Mouse (Mus musculus) MEL-GATA-1-ER (cell line): ENCODE data around the gene Cldn9.

Experiments used
- DNase-seq: peaks from one replicate; pipeline ENCODE4 v3.0.0-alpha.2; 2012; ENCODE audit warnings: low read depth; ENCODE audit errors: extremely low read depth

The Cldn9 gene

DNA sequence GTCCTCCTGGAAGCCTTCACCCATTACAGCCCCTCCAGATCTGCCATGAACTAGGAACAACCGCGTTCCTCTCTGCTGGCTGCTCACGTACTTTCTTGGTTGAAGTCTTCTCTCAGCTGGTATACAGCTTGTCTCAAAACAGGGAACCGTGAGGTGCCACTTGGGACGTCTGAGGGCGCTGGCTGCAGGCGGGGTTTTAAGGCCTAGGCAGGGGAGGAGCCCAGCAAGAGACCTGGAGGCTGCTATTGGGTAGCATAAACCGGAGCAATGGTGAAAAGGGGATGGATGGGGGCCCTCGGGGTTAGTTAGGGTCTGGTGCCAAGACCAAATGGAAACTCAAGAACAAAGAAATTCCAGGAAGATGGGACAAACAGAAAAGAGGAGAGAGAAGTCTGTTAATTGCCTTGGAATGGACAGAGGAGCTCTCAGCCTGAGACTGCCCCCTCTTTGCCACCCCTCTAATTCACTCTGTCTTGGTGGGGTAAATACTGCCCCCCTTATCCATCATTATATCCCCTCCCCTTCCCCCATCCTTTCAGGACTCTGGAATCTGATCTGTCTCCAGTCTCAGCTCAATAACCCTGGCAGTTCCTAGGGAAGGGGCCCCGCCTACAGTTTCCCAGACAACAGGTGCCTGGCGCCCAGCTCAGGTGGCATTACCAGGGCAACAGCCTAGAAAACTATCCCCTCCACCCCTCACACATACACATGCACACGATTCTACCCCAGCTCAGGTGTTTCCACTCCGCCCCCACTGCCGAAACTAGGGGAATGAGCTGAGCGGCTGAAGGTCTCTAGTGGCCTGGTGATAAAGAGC, at the start of gene Cldn9:
Gene Cldn9 (minus strand): TSS at position 171 of the 817 bp plus-strand sequence.
- DNase-seq: no peak

DNA sequence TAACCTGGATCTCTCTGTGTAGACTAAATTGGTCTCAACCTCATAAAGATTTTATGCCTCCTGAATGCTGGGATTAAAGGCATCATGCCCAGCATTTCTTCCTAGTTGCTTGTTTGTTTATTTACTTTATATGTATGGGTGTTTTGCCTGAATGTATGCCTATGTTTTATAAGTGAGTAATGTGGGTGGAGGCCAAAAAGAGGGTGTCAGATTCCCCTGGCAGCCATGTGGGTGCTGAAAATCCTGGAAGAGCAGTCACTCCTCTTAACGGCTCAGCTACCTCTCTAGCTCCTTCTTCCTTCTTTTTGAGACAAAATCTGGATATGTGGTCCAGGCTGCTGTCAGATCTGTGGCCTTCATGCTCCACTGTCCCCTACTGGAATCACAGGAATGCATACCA, 46.6 kb upstream of the Cldn9 start:
- DNase-seq: no peak

DNA sequence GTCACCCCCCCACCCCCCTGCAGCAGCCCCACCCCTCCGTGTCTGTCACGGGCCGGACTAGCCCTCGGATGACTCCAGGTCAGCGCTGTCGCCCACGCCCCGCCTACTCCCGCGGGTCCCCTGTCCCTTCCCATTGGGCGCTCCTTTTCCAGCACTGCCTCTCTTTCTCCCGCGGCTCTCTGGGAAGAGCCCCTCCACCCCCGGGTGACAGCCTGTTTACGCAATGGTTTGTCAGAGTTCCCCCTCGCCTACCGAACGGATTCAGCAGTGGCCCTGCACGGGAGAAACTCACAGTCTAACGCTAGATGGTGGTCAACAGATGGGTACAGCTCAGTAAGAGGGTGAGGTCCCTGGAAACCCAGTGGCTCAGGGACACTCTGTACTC, 42.9 kb upstream of the Cldn9 start:
- peak; percentile 46 for DNase-seq

DNA sequence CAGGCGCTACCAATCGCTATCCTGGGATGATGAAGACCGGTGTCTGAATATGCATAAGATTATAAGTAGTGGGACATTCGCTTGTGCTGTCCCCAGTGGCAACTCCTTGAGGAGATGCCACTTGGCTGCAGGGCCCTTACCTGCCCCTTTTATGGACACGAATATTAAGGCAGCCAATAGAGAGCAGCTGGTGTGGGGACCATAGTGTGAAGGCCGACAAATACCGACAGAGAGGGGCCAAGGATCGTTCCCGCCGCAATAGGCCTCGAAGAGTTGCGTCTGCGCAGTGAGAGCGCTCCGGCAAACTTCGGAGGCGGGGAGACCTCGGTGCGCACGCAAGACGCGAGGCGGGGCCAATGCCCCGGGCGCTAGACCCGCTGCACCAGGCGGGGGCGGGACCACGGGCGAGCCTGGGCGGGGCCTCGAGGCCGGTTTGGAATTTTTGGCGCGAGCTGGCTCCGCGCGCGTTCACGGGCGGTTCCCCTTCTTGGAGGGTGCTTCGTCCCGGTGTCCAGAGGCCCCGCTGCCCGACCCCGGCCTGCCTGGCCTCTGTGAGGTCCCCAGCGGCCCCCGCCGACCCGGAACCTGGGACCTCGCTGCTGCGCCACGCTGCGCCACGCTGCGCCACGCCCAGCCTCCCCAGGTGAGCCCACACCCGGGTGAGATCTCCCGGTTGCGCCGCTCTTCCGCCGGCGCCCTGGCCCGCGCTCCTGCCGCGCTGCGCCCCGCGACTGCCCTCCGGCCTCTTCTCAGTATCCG, 42.4 kb upstream of the Cldn9 start, which contains the start of gene Pkmyt1:
Gene Pkmyt1 (plus strand): TSS at position 338 of the 759 bp plus-strand sequence.
- peak; percentile 76 for DNase-seq

DNA sequence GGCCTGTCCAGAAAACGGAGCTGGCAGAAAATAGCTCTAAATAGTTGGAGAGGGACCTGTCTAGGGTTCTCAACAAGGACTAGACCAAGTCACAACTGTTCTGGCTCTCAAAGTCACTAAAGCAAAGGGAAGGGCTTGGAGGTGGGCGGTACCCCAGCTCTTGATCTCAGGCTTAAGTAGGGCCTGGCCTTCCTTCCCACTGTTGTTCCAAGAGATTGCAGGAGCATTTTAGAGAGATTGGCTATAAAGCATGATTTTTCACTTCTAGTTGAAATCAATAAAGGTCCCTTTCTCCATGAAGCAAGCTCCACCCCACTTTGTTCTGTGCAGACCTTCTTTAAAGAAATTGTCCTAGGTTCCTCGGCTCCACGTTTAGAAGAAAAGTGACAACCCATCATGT, 41.7 kb upstream of the Cldn9 start:
- peak; percentile 46 for DNase-seq

DNA sequence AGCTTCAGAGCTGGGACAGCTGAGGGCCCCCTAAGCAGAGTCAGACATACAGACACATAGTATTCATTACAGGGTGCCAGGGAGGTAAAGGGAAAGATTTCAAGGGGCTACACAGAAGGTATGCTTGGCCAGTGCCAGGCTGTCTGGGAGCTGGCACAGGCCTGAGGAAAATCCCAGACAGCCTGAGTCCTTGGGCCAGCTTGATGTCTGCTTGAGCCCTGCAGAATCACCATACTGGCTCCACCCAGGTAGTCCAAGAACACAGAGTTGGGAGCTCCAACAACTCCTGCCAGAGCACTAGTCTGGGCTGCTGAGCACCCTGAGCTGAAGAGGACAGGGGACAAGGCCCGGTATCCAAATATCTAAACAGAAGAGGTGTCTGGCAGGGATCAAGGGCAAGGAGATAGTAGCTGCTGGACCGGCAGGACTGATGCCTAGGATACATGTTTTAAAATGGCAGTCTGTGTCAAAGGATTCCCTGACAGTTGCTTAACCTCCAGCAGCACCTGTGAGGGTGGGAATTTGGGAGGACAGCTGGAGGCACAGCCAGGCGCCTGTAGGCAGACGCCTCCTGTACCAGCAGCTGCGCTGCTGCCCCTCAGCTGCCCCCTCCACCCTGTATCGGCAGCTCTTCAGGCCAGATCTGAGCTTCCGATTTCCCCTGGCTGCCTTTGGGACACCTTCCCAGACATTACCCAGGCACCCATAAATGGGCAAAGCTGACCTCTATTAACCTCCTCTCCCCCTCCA, 38.7 kb upstream of the Cldn9 start, which contains the start of gene 1520401A03Rik:
Gene 1520401A03Rik (minus strand): TSS at position 408 of the 750 bp plus-strand sequence.
- no peak for DNase-seq

DNA sequence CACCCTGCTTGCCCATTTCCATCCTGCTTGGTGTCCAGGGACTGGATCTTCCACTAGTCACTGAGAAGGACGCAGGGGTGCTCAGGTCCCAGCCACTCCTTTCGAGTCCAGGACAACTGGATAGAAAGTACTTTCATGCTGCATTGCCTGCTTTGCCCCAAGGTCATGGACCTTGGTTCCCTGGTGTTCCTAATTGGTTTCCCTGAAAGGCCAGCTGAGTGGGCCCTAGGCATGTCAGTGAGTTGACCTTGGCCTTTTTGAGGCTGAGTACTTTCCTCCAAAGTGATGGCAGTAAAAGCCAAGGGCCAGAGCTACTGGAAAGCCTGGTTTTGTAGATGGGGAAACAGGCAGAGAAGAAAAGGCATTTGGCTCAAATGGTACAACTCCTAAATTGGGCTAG, 38.1 kb upstream of the Cldn9 start:
- no peak for DNase-seq

DNA sequence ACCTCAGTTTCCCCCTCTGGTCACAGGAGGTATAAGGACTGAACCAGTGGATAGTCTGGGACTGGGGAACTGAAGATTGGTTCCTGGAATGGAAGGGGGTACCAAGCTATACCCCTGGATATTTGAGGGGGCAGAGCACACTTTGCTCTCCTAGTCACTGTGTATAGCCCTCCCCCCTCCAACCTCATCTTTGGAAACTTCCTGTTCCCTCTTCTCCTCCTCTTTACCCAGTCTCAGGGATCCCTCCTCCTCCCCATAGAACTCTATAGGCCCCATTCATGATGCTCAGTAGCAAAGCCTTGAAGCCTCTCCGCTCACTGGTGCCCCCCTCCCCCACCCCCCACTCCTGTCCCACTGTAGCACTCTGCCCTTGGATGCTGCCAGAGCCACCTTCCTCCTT, 35.6 kb upstream of the Cldn9 start:
- no peak for DNase-seq

DNA sequence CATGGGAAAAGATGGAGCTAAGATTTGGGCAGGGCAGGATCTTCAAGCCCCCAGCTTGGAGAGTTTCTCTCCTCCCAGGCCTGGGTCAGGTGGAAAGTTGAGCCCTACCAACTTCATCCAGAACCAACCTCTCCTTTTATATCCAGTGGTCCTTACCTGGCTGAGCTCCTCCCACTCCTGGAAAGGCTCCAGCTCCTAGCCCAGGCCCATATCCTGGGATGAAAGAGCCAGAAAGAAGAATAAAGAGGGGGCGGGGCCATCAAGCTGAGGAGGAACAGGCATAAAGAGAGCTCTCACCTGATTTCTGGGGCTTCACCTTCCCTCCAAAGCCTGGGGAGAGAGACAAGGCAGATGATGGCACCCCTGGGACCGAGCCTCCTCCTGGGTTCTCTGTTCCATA, 33.2 kb upstream of the Cldn9 start:
- DNase-seq: no peak

DNA sequence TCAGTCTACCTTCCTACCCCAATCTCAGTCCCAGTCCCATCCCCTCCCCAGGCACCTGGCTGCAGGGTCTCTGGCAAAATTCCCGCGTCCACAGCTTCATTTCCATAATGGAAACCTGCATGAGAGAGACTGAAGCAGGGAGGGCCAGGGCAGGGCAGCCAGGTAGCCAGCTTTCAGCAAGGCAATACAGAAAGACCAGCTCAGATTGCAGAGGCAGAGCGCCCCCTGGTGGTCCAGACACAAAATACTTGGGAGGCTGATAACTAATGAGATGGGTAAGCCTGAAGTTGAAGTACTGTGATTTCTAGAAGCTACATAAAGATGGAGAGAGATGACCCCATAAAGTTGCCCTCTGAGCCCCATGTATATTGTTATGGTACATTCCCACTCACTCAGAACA, 22.4 kb upstream of the Cldn9 start:
- peak; percentile 35 for DNase-seq

DNA sequence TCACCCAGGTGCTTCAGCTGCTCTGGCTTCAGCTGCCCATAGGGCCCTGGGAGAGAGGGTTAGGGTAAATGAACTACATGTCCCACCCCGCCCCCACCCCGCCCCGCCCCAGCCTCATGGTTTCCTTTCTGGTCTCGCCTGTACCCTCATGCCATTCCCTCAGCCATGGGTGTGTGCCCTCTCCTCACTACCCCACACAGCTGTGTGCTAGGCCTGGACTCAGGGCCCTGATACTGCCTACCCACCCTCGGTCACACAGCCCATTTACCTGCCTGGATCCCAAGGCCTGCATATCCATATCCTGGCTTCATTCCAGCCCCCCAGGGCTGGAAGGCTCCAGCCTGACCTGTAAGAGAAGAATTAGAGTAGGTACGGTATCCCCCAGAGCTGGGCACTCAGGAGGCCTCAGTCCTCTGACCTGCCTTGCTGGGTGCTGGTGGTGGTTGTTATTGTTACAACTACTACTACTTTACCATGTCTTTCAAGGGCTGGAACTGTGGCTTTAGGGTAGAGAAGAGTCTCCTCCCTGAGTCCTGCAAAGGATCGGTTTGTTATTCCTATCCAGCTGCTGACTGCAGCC, 21.8 kb upstream of the Cldn9 start:
- no peak for DNase-seq

DNA sequence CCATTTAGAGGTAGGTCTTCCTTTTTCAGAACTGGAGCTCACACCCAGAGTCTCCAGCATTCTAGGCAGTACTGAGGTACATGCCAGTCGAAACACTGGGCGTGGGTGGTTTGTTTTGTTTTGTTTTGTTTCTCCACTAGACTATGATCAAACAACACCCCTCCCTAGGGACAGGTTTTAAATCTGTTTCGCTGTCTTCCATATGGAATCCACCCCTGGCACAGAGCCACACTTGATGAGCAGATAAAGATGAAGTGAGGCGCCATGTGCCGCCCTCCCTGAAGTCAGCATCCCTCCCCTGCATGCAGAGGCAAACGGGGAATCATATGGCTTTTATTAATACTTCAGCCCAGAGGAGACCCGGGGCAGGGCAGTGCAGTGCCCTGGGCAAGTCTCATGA, 20.9 kb upstream of the Cldn9 start:
- DNase-seq: no peak

DNA sequence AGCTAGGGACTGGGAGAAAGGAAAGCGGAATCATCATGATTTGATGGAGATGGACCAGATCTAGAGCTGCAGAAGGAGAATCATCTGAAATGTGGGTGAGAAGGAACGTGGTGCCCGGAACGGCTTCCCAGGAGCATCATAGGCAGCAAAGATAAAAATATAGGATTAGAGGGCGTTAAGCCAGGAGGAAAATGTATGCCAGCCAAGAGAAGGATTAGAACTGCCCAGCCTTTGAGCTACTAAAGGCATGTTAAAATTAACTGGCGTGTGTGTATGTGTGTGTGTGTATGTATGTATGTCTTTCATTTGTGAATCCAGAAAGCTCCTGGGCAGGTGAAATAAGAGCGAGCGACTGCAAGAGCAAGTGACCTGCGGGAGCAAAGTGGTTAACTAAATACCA, 19.5 kb upstream of the Cldn9 start:
- DNase-seq: no peak

DNA sequence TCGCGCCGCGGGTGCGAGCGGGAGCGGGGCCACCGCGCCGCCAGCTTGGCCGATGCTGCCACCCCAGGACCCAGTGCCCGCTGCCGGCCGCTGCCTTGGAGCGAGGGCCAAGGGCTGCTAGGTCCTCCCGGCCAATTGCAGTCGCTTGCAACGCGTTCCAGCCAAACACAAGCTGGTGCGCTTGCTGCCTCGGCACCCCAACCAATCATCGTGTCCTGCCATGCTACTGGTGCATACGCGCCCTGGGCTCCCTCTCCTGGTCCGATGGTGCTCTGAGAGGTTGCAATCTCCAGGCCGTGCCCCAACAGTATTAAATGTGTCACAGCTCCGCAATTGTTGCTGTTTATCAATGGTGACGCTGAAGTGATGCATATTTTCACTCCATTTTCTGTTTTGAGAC, 16.3 kb upstream of the Cldn9 start:
- DNase-seq: peak; percentile 82

DNA sequence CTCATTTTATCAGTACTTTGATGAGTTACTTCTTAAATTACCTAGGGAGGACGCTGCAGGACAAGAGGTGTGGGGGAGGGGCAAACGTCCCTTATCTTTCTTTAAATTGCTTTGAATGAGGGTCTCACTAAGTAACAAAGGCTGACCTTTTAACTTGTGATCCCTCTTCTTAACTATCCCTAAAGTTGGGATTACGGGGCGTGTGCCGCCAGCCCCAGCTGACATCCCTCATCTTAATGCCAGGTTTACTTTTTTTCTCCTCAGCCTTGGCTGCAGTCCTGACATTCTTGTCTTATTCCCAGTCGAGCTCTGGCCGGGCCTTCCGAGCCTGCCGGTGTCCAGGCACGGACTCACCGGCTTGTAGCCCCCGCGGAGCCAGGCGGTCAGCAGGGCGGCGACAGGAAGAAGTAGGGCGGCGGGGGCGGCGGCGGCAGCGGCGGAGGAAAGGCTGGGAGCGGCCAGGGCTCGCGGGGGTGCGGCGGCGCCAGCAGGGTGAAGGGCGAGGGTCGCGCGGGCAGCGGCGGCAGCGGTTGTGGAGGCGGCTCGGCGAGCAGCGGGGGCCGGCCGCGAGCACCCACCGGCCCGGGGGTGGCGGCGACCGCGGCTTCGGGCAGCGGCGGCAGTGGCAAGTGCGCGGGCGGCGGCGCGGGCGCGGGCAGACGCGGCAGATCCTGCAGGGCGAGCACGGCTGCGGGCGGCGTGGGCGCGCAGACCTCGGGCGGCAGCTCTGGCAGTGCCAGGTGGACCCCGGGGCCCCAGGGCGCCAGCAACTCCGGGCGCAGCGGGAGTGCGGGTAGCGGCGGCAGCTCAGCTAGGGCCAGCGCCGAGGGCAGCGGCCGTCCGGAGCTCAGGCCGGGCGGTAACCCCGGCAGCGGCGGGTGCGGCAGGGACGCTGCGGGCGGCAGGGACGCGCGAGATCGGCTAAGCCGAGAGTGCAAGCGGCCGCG, 15.6 kb upstream of the Cldn9 start:
- no peak for DNase-seq

DNA sequence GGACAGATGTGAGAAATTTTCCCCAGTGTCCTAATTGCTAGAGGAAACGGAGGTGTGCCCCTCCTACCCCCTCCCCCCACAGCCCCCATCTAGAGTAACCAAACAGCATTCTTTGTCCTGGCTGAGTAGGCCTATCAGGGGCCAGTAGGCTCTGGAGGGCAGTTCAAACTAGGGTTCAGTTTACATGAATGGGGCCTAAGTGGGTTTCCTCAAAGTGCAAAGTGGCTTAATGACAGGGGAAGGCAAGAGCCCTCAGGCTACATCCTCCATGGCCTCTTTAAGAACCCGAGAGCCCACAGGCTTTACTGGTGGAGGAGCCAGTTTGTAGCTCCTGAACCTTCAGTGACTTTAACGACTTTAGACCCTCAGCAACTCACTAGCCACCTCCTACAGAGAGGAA, 12.0 kb upstream of the Cldn9 start:
- no peak for DNase-seq

DNA sequence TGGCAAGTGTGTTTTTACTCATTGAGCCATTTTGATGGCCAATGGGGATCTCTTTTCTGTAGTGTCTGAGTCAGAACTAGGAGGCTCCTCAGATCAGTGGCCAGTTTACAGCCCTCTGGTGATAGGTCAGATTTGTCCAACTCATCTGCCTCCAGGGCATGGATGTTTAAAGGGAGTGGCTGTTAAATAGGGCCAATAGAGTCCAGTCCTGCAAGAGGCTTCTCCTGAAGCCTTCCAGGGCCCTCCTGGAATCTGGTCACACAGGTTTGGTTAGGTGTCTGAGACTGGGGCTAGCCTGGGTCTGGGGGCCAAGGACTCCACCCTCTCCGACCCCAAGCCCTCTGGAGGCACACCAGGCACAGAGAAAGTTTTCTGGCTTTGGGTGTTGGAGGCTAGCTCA, 10.7 kb upstream of the Cldn9 start:
- DNase-seq: no peak

DNA sequence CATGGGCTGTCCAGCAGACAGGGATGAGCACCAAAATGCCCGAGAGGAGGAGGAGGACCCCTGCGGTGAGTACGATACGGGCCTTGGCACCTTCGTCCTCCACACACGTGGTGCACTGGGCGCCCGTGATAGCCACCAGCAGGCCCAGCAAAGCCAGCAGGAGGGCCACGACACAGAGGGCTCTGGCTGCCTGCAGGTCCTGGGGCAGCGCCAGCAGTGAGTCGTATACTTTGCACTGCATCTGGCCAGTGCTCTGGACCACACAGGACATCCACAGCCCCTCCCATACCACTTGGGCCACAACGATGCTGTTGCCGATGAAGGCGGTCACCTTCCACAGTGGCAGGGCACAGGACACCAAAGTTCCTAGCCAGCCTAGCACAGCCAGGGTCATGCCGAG, 600 bp downstream of the Cldn9 start:
- DNase-seq: no peak

DNA sequence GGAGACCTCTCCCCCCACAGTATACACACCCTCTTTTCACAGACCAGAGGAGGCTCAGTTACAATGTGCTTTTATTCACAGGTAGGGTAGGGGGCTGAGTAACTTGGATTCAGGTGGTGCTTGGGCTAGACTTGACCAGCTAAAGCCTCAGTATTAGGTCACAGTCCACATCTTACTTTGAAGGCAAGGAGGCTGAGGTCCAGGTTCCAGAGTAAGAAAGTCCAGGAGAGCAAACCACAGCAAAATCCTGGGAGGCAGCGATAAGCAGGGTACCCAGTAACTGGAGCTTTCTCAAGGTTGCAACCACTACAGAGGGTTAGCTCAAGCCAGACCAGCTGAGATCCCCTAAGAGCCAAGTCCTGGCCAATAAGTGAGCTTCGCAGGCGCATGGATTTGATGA, 1.3 kb downstream of the Cldn9 start:
- DNase-seq: no peak

DNA sequence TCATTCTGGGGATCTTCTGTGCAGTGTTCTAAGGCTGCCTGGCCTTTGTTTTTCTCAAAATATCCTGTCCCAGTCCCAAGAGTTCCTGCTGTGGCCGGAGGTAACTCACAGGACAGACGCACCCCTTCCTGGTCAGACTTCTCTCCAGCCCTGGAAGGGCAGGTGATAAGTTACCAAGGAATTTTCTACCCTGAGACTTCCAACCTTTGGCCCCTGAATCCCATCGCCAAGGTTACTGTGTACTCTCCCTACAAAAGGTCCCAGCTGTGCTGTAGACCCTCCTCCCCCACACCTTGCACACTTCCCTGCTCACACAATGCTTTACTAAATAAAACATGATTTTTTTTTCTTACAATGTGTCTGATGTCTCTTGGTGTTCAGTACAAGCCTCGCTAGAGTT, 1.7 kb downstream of the Cldn9 start:
- DNase-seq: no peak
